Mouse (Mus musculus) heart, postnatal 25 days (tissue): Measurements from ENCODE around the gene Plekhg2. TPM values are rescaled to one million over a fixed set of nuclear protein-coding genes. Genes with fewer than 3 reads are reported as not detected.
A peak's percentile ranks its signal among the peaks of the same experiment; 100 is the strongest.

Experiments
- DNase-seq: peaks from one replicate; pipeline ENCODE4 v3.0.0; 2022; ENCODE audit warnings: low spot score
- intact Hi-C: fragments of 180-260 bp; cut with DNase I; formaldehyde crosslinking; loops from one replicate; pipeline ENCODE4 v1.15.1; 2025
- total RNA-seq, 2 experiments: library from RNA; stranded (reverse); gene quantifications; 2 replicates each; pipeline ENCODE4 v1.2.3; 2021

The Plekhg2 gene
- total RNA-seq, 2 experiments from 2014 or later = 13.1 to 20.4 TPM

DNA sequence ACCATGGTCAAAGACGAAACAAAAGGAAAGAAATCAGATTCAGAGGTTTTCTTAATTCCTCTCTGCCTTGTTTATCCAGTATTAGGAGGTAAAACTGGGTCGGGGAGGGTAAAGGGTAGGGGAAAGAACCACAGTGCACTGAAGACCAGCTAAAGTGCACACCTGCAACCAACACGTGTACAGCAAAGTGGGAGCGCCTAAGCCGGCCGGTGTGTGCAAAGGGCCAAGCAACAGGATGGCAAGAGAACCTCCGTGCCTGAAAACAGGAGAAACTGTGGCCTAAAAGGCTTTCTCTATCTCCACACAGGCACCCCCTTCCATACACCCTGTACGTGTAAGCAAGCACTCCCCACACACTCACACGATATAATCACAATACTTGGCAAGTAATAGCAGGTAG lies 12.8 kb upstream of the Plekhg2 start:
- intact Hi-C loops = no loop called here
- DNase-seq = no peak

DNA sequence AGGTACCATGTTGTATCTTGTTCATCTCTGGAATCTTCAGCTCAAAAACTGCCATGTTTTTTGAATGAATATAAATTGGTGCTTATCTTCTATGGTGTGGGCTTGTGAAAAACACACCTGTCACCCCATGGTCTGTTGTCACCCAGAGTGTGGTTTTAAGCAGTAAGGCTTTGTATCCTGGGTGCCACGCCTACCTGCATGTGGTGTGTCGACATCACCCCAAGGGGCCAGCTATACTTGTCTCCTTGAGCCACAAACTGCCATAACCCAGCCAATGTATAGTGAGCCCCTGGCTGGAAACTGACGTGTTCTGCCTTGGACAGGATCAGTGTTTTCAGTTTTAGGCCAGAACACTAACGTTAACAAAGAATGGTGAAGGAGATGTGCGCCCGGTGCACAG lies 11.8 kb upstream of the Plekhg2 start:
- DNase-seq = no peak
- intact Hi-C loops = no loop called here

DNA sequence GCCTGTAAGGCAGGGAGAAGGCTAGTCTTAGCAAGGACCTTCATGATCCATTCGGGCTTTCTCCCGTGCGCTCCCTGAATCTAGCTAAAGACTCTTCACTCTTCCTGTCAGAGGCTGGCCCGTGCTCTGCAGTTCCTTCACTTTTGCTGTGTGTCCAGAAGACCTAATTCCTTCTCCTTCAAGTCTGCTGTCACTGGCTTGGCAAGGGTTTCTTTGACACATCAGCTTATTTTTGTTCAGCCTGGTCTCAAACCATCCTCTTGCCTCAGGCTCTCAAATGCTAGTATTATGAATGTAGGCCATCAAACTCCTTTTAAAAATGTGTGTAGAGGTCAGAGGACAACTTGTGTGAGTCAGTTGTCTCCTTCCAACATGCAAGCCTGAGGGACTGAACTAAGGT lies 11.2 kb upstream of the Plekhg2 start:
- intact Hi-C loops = no loop called here
- DNase-seq = no peak

DNA sequence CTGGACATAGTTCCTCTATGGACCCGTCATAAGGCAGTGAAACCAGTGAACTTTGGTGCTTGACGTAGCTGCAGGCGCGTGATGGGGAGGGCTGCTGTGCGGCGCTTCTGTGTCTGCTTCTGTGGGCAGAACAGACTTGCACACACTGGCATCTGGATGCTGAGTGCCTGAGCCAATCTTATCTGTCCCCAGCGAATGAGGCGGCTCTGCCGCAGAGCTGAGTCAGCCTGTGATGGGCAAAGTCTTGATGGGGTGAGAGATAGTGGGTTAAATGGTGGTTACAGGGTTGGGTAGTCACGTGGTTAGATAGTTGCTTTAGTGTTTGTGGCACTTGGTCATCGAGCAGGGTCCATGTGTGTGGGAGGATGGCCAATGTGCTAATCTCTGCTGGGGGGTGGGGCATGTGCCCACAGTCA lies 10.6 kb upstream of the Plekhg2 start:
- intact Hi-C loops = no loop called here
- no peak for DNase-seq

DNA sequence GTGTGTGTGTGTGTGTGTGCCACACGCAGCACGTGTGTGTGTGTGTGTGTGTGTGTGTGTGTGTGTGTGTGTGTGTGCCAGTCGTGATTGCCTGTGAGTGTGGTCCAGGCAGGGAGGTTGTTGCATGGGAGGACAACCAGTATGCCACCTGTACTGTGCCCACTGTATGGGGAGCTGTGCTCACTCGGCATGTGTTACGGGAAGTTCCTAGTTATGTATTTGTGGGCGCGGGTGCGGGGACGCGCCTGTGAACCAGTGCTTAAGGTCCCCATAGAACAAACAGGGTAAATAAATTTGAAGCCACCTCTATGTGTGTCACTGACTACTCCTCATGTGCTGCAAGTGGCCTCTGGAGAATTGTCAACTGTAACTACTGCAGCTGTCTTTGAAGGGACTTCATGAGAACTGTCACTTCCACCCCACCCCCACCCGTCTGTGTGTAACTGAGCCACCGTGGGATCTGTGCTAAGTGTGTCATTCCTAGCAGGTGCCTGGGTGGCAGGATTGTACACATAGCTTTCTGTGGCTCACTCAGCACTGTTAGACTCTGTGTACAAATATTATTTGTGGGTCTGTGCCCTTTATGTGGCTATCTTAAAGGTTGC lies 10.1 kb upstream of the Plekhg2 start:
- DNase-seq = no peak
- intact Hi-C loops = no loop called here

DNA sequence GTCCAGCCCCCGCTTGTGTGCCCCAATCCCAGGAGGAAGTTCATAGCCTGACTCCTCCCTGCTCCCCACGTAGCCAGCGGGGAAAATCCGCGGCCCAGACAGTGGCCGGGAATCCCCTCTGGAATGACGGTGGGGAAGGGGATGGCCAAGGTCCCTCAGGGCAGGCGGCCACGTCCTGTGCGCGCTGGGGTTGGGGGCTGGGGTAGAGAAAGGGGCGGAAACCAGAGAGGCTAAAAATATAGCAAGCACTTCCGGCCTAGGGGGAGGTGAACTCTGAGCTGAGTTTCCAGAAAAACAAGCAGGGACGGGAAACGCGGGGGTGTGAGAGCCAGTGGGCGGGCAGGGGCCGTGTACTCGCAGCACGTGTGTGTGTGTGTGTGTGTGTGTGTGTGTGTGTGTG lies 9.5 kb upstream of the Plekhg2 start:
- peak; percentile 90 for DNase-seq
- intact Hi-C loops = no loop called here

DNA sequence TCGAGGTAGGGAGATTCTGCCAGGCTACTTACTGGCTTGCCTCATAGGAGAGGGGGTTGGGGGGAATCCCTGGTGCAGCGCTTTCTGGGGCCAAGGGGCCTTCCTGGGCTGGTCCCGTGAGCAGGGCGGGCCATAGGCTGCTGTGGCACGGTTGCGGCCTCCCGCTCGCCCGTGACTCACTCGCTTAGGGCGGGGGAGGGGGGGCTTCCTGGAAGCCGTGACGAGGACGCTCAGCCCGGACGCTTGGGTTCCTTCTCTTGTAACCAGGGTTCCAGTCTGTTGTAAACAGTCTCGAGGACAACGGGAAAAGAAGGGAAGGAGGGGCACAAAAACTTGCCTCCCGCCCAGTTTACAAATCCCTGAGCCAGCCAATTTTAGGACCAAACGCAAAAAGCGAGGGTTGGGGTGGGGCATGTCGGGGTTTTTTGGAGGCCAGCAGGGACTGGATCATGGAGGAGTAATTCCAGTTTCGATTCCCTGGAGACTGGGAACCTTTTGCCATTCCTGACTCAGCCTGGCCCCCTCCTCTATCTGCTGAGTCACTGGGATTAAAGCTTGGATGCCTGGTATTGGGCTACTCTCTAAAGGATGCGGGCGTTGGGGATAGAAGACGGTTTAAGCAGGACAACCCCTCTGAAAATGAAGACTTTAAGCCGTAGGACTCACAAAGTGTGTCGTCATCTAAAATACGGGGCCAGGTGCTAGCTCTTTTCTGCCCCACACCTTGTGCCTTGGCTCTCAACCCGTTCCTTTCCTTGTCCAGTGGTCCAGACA lies 8.8 kb upstream of the Plekhg2 start:
- intact Hi-C loops = no loop called here
- peak; percentile 88 for DNase-seq

DNA sequence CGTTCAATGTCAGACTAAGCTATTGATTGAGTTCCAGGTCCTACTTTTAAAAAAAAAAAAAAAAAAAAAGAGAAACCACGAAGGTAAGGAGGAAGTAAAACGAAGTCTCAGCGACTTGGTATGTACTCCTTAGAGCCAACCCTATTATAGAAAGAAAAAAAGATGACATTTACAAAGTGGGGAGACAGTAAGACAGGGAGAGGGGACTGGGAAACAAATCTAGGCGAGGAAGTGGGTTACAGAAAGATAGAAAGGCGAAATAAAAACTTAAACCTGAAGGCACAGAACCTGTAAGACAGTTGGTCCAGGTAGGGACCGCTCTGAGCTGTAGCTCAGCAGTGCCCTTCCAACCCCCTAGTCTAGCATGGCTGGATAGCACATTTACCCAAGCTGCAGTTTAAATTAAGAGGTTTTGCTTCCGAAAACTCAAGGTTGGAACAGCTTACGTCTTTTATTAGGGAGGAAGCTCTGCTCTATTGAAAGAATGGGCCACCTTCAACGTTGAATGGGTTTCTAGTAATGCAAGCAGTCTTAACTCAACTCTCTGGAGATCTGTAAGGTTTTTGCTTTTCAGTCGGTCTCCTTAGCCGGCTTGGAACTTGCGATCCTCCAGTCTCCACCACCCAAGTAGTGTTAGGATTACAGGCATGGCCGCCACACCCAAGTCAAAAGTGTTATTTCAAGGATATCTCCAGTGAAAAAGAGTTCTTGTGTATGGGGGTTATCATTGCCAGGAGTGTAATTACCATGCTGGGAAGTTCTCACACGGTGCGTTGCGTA lies 8.0 kb upstream of the Plekhg2 start, which contains the start of gene Zfp36:
TSS of gene Zfp36 (minus strand) at position 17 of the 780 bp plus-strand sequence.
- no peak for DNase-seq
- intact Hi-C loops = no loop called here

DNA sequence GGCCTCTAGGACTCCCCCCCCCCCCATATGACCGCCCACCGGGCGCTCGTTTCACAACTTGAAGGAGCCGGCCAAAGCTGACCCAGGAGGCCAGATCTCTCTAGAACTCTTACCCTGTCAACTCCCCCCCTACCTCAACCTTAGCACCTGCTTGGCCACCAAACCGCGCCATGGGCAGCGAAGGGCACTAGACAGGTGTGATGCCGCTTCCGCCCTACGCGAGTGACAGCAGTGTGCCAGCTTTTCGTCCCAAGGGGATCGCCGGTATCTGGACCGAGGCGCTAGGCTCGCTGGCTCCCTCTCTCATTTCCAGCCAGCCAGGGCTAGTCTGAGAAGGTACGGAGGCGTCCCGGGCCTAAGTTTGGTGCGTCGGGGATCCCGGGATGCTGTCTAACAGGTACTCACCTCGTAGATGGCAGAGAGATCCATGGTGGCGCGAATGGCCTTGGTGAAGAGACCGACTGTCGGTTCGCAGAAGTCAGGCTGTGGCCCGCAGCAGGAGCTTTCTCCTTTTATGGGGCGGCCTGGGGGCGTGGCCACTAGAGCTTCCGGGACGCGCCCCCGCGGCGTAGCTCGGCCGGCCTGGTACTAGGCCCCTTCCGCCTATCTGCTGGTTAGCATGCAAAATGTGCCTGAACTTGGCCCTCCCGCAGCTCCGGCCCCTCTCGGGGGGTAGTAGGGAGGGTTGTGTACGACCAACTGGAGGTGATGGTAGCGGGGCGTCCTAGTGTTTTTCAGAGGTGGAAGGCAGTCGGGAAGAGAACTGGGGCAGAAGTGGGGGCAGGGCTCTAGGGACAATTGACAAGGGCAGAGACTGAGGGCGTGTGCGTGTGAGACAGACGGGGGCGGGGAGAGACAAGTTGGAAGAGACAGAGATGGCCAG lies 6.6 kb upstream of the Plekhg2 start:
- intact Hi-C loops = no loop called here
- DNase-seq = peak; percentile 93

DNA sequence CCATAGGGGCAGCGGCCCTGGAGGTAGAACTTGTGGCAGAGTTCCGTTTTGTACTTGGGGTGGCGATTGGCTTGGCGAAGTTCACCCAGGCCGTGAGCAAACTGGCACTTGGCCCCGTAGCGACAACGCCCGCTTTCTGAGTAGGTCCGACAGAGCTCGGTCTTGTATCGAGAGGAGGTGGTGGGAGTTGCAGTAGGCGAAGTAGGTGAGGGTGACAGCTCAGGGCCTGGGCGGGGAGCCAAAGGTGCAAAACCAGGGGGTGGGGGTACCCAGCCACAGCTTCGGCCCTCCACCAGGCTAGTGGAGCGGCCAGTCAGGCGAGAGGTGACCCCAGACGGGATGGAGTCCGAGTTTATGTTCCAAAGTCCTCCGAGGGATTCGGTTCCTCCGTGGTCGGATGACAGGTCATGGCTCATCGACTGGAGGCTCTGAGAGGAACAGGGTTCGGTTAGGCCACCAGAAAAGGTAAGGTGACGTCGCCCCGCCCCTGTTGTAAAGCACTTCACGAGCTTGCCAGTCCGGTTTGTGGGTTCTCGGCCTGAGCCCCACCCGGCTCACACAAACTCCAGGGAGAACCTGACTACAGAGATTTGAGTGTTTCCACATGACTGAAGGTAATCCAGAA lies 5.8 kb upstream of the Plekhg2 start:
- intact Hi-C loops = no loop called here
- DNase-seq = peak; percentile 64

DNA sequence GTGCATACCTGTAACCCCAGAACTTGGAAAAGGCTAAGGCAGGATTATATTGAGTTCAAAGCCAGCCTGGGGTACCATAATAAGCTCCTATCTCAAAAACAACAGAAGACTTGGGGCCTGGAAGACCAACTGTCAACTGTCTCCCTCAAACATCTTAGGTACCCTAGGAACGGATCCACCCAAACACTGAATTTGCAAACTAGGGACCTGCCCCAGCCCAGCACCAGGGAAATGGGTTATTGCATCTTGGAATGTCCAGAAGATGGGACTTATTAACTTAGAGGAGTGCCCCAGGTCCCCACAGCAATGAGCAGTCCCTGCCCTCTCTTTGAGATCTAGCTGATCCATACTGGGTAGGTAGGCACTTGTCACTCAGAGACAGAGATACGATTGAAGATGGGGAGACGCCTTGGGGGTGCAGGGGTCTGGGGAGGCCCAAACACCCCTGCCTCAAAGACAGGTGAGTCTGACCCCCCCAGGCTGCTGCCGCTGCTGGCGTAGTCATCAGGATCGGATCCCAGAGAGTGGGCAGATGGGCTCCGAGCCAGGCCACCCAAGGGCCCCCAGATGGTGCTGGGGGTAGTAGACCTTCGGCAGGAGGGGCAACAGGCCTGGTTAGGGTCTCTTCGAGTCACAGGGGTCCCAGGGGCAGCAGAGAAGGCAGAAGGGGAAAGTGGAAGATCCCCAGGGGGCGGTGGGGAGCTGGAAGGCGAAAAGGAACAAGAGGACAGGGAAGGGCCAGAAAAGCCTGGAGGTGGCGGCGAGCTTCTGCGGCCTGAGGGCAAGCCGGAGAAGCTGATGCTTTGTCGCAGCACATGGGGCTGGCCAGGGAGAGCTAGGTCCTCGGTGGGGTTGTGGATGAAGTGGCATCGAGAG lies 5.0 kb upstream of the Plekhg2 start:
- intact Hi-C loops = no loop called here
- DNase-seq = no peak

DNA sequence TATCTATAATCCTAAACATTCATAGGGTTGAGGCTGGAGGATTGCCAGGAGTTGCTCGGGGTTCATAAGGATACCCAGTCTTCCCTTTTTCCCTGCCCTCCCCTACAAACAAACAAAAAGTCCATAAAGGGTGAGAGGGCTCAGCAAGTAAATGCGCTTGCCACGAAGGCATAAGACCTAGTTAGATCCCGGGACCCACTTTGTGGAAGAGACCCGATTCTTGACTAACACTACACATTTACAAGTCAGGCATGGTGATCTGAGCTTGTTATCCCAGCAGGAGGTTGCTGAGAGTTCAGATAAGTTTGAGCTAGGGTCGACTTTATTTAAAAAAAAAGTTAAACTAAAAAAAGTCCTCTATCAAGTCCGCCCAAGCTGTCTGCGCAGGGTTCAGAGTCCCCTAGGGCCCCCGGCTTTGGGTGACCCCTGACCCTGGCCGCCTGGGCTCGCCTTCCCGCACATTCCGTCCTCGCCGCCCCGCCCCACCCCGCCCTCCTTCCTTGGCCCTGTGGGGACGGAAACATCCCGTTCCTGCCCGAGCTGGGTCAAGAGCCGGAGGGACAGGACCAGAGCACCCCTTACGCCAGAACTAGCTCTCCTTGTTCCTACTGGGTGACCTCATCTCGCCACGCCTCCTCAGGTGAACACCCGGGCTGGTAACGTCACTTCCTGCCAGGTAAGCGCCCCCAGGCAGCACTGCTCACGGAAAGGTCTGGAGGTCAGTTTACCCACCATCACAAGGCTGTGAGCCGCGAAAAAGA lies 3.8 kb upstream of the Plekhg2 start:
- peak; percentile 84 for DNase-seq
- intact Hi-C loops = no loop called here

DNA sequence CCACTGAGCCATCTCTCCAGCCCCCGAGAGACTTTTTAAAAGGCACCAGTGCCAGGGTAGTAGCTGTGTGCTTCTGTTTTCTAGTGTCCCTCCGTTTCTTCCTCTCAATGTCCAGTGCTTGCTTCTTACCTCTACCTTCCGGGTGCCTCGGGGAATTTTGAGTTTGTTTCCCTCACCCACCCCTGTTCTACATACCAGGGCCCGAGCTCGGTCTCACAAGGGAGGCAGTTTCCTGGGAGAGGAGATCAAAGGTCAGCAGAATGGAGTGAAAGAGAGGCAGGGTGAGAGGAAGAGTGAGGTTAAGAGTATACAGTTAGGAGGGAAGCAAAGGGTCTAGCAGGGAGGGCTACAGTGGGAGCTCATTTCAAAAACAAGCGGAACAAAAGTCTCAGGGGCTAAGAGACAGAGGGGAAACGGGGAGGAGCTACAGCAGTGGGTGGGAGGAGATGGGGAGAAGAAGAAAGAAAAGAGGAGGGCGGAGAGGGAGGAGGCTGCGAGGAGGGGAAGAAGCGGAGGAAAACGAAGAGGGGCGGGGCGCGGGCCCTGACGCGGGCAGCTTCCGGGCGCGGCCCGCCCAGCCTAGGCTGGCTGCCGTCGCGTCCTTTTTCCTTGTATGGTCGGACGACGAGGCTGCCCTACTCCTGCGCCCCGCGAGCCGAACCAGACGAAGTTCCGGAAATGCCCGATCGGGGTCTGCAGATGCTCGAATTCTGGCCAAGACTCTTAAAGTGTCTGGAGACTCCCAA lies 3.0 kb upstream of the Plekhg2 start:
- intact Hi-C loops = no loop called here
- DNase-seq = peak; percentile 92

DNA sequence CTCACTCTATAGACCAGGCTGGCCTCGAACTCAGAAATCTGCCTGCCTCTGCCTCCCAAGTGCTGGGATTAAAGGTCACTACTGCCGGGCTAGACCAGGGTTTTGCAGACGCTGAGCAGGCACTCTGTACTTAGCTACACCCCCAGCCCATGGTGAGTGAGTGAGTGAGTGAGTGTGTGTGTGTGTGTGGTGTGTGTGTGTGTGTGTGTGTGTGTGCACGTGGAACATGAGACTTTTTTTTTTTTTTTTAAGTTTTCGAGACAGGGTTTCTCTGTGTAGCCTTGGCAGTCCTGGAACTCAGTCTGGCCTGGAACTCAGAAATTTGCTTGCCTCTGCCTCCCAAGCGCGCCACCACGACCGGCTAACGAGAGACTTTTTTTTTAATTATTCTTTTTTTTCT lies 2.2 kb upstream of the Plekhg2 start:
- intact Hi-C loops = no loop called here
- no peak for DNase-seq

DNA sequence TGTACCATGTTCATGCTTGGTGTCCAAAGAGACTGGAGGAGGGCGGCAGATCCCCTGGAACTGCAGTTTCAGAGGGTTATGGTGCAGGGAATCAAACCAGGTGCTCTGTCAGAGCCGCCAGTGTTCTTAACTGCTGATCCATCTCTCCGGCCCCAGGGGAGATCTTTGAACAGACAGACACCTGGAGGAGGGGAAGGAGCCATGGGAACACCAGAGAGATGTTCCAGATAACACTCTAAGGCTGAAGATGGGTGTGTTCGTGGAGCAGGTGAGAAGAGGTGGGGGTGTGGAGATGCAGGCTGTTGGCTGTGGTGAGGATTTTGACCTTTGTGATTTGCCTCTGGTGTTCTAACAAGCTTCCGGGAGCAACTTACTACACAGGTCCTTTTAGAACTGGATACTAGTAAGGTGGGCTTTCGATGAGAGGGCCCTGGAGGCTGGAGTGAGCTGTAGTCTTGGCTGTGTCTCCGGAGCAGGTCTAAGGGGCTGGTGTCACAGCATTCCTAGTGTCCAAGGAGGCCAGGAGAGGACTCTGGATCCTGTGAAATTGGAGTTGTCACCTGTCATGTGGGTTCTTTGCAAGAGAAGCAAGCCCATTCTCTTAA lies 1.6 kb upstream of the Plekhg2 start:
- intact Hi-C loops = loop anchor here (1.0 kb wide), 1 partner anchor 12 kb away; no protein-coding TSS in a partner anchor

DNA sequence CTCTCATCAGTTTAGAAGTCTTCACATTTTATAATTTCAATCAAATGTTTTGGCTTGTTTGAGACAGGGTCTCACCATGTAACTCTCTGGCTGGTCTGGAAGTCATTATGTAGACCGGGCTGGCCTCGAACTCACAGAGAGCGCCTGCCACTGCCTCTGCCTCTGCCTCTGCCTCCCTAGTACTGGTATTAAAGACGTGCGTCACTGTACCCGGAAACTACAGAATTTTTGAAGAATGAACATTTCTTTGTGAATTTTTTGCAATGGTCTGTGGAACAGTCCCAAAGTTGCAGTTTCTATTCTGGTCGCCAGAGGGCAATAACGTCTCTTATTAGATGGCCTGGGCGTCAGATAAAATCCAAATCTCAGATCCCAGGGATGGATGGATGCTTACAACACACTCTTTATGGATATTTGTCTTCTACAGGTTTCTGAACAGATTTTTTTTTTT lies 757 bp upstream of the Plekhg2 start:
- no peak for DNase-seq
- intact Hi-C loops = loop anchor here (1.0 kb wide), 1 partner anchor 13 kb away; no protein-coding TSS in a partner anchor

More for the DNA sequence above, 1.6 kb upstream of the Plekhg2 start:
- no peak for DNase-seq
